Mouse (Mus musculus) neural tube, embryonic 11.5 days (tissue): ENCODE results near the gene Trim23. TPM values are rescaled to one million over a fixed set of nuclear protein-coding genes. Genes with fewer than 3 reads are reported as not detected.

ENCODE experiments used
- ATAC-seq: fragments of 200-750 bp; cut with Nextera tagmentation; 2 replicates; pipeline ENCODE4 v1.8.0; 2017; ENCODE audit warnings: moderate number of reproducible peaks, mild to moderate bottlenecking, moderate TSS enrichment, moderate library complexity; ENCODE audit not compliant: insufficient read depth, low FRiP score, low TSS enrichment
- DNase-seq: peaks from one replicate; pipeline ENCODE4 v3.0.0-alpha.2; 2015; ENCODE audit warnings: low spot score
- H3K27ac ChIP-seq: fragments of 300-500 bp; sonication (generic); 2 replicates; pipeline ENCODE4 v1.5.1; 2014; ENCODE audit warnings: low read depth, mild to moderate bottlenecking, low read length
- H3K27me3 ChIP-seq: fragments of 300-500 bp; sonication (generic); 2 replicates; pipeline ENCODE4 v1.6.1; 2014; ENCODE audit warnings: mild to moderate bottlenecking, low read length, mixed read lengths; ENCODE audit not compliant: control insufficient read depth, insufficient read depth
- H3K36me3 ChIP-seq: fragments of 300-500 bp; sonication (generic); 2 replicates; pipeline ENCODE4 v1.6.1; 2014; ENCODE audit warnings: mild to moderate bottlenecking, low read length, moderate library complexity, mixed read lengths; ENCODE audit not compliant: control insufficient read depth, insufficient read depth
- H3K4me1 ChIP-seq: fragments of 300-500 bp; sonication (generic); 2 replicates; pipeline ENCODE4 v1.6.1; 2014; ENCODE audit warnings: low read length, mixed read lengths; ENCODE audit not compliant: control insufficient read depth, insufficient read depth
- H3K4me2 ChIP-seq: fragments of 300-500 bp; sonication (generic); 2 replicates; pipeline ENCODE4 v1.6.1; 2014; ENCODE audit warnings: low read depth, mild to moderate bottlenecking, moderate library complexity
- H3K4me3 ChIP-seq: fragments of 300-500 bp; sonication (generic); 2 replicates; pipeline ENCODE4 v1.5.1; 2014; ENCODE audit warnings: low read depth, low read length
- H3K9ac ChIP-seq: fragments of 300-500 bp; sonication (generic); 2 replicates; pipeline ENCODE4 v1.6.1; 2014; ENCODE audit warnings: mild to moderate bottlenecking, low read length
- H3K9me3 ChIP-seq: fragments of 300-500 bp; sonication (generic); 2 replicates; pipeline ENCODE4 v1.6.1; 2016; ENCODE audit warnings: low read length; ENCODE audit not compliant: control insufficient read depth
- WGBS: fragments of 180-500 bp; shearing (Covaris S2); extraction: QIAGEN DNeasy Blood & Tissue Kit; methylation state at CpG from one replicate; pipeline ENCODE4 v1.1.7; 2014; 5-methylcytosine and 5-hydroxymethylcytosine counted together
- polyA plus RNA-seq: library from polyadenylated mRNA; unstranded; fragments of >200 nt; fragmentation: Nextera tagmentation; extraction: Ambion mirVana; gene quantifications from 2 replicates; pipeline ENCODE4 v1.2.1, GENCODE M21; 2014

The Trim23 gene
- polyA plus RNA-seq, 1 experiment from 2014 or later, result 25.2 TPM

DNA sequence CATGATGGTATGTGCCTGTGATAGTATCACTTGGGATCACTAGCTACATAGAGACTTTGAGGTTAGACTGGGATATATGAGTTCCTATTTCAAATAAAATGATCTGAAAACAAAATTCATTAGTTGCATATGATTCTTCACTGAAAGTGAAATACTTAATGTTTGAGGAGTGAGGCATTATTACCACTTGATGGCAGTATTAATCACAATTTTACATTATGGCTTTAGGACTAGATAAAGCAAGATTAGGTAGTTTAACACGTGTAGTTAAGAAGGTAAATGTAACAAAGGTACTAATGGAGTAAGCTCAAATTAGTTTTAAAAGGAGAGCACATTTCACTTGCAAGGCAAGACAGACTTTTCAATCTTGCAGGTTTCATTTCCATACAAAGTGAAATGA, 25.7 kb downstream of the Trim23 start:
- no peak overlapping the region for H3K4me3 ChIP-seq
- H3K4me2 ChIP-seq, result no peak overlapping the region
- H3K27ac ChIP-seq, result no peak overlapping the region
- no peak overlapping the region for H3K9ac ChIP-seq
- peaks cover 3% of the 10 kb centered on the region; the same call in 1 of the 2 replicates for H3K36me3 ChIP-seq
- WGBS, result 70% methylated on average over 1 of the region's 1 CpGs
- H3K4me1 ChIP-seq, result no peaks in the 10 kb centered on the region
- DNase-seq (no peak), ATAC-seq (no peak)
- H3K9me3 ChIP-seq, result no peaks in the 10 kb centered on the region
- H3K27me3 ChIP-seq, result no peaks in the 10 kb centered on the region

DNA sequence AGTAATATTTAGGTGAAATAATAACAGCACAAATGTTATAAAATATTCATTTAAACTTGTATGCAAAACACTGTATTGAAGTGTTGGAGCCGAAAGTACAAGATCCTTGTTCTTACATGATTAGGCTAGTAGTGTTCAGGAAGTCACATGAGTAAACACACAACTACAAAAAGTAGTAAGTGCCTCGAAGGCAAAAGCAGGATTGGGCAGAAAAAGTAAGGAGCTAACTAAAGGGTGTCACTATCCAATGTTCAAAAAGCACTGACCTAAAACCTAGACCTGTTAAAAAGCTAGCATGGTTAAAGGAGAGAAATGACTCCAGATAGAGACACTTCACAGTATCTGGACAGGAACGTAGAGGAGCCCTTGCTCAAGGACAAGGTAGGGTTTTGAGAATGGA, 48.9 kb downstream of the Trim23 start:
- Histone ChIP-seq H3K9ac (no peak overlapping the region), H3K27me3 (no peaks in the 10 kb centered on the region), H3K4me1 (peaks cover 3% of the 10 kb centered on the region; the same call in 1 of the 2 replicates), H3K9me3 (no peaks in the 10 kb centered on the region), H3K36me3 (no peaks in the 10 kb centered on the region), H3K4me2 (peak overlapping the region; percentile 65), H3K27ac (no peak overlapping the region), H3K4me3 (peak overlapping the region; percentile 82)
- 86% methylated on average over 3 of the region's 3 CpGs for WGBS
- ATAC-seq (no peak), DNase-seq (no peak)

DNA sequence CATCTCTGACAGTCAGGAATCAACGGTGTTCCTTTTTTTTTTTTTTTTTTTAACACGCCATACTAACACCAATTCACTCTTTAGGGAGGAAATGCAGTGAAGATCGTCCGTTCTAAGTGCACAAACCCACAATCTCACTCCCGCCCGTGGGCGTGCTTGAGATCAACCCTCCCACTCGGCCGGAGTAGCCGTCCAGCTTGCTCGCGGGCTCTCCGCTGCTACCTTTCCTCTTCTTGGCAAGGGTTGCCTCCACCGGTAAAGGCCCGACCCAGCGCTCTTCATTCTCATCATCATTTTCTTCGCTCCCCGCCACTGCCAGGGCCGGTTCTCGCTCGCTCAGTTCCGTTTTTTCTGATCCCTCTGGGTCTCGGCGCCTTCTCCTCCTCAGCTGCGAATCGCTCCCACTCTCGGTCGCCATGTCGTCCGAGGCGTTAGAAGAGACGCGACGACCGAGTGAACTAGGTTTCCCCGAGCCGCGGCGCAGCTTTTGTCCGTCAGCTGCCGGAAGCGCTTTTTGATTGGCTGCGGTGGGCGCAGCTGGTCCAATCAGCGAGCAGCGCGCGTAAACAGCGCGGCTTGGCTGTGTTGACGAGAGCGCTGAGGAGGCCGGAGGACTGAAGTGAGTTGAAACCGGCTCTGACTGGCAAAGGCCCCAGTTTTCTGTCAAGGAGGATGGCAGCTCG, 49.9 kb downstream of the Trim23 start, which contains the start of the genes Cenpk and Ppwd1:
TSS of gene Cenpk (plus strand) at position 228 of the 683 bp plus-strand sequence.
TSS of gene Ppwd1 (minus strand) at position 460 of the 683 bp plus-strand sequence.
- DNase-seq (peak; percentile 99), ATAC-seq (peak; percentile 98)
- Histone ChIP-seq H3K27ac (peak within 1 kb of the TSS; percentile 83), H3K4me2 (peak within 1 kb of the TSS; percentile 65), H3K9ac (peak within 1 kb of the TSS; percentile 83), H3K4me3 (peak within 1 kb of the TSS; percentile 82), H3K9me3 (no peaks in the 10 kb centered on the region), H3K27me3 (no peaks in the 10 kb centered on the region), H3K4me1 (peaks cover 3% of the 10 kb centered on the region; the same call in 1 of the 2 replicates), H3K36me3 (no peaks in the 10 kb centered on the region)
- under 1% methylated on average over 55 of the region's 55 CpGs for WGBS

DNA sequence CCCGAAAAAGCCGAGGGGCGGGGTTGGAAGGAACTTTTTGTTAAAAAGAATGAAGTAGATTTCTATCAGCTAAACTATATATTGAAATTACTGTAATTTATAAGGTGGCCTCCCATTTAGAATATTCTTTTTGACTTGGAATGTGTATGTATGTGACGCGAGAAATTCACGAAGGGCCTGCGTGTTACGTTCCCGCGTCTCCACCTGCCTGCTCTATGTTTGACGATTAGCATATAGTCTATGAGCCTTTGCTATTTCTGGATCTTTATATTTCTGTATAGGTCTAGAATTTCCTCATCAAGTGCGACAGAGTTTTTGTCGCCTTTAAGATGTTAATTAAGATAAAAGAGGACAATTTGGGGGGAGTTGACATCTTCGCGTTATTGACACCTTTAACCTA, 50.6 kb downstream of the Trim23 start:
- H3K9ac ChIP-seq, result peak overlapping the region; percentile 81
- DNase-seq (no peak), ATAC-seq (peak; percentile 43; the same call in 1 of the 2 replicates)
- WGBS, result 8% methylated on average over 15 of the region's 15 CpGs
- H3K27ac ChIP-seq, result peak overlapping the region; percentile 49; the same call in 1 of the 2 replicates
- H3K9me3 ChIP-seq, result no peaks in the 10 kb centered on the region
- H3K4me3 ChIP-seq, result peak overlapping the region; percentile 82
- peaks cover 3% of the 10 kb centered on the region; the same call in 1 of the 2 replicates for H3K4me1 ChIP-seq
- H3K27me3 ChIP-seq, result no peaks in the 10 kb centered on the region
- H3K36me3 ChIP-seq, result no peaks in the 10 kb centered on the region
- H3K4me2 ChIP-seq, result peak overlapping the region; percentile 64

Other genes with a start within 250 kb of the Trim23 start
- 23.2 and 25.2 TPM in 2 replicates for gene Nln, start 69.2 kb upstream of the Trim23 start, polyA plus RNA-seq
- 25.2 and 29.8 TPM in 2 replicates for gene Sgtb, start 69.1 kb upstream of the Trim23 start, polyA plus RNA-seq
- 76.1 and 79.7 TPM in 2 replicates for gene Trappc13, start 328 bp upstream of the Trim23 start, polyA plus RNA-seq
- 54.7 and 61.5 TPM in 2 replicates for gene Cenpk, start 49.8 kb downstream of the Trim23 start, polyA plus RNA-seq
- 15.5 and 16.4 TPM in 2 replicates for gene Ppwd1, start 50.0 kb downstream of the Trim23 start, polyA plus RNA-seq
- gene Adamts6, start 109.0 kb downstream of the Trim23 start, polyA plus RNA-seq, result 2.6 and 3.1 TPM in 2 replicates